Mouse (Mus musculus) ES-Bruce4 (cell line): ENCODE measurements around the gene Paqr6.

Experiments used
- CTCF ChIP-seq: IDR thresholded peaks from one replicate; pipeline ENCODE4 v1.8.1; 2011; ENCODE audit warnings: low read depth, low read length
- POLR2A ChIP-seq: IDR thresholded peaks from one replicate; pipeline ENCODE4 v1.8.1; 2011; ENCODE audit warnings: low read length; ENCODE audit not compliant: insufficient read depth

GRCm38 (mm10) chr3:88350732-88351131 is 13.7 kb upstream of the Paqr6 start:
- TF ChIP-seq CTCF (no peak), POLR2A (no peak)
